Mouse (Mus musculus): ENCODE results near the gene Syngr4.

- TF ChIP-seq TCF12 (IDR thresholded peaks at IDR 0.05; ENCODE audit: insufficient read depth, poor library complexity, severe bottlenecking) (no peak), POLR2A (IDR thresholded peaks at IDR 0.05; ENCODE audit: insufficient read length, low read depth) (no peak), POLR2AphosphoS2 (IDR thresholded peaks at IDR 0.05; ENCODE audit: insufficient read length, low read depth) (no peak), TCF3 (IDR thresholded peaks at IDR 0.05; ENCODE audit: insufficient read length, low read depth) (no peak), MYOG (IDR thresholded peaks at IDR 0.05; ENCODE audit: control insufficient read depth in 1 of 3, insufficient read depth in 1 of 3, insufficient read length in 2 of 3, low read depth in 2 of 3) (no peak), MAX (IDR thresholded peaks at IDR 0.05; ENCODE audit: low read depth) (no peak)
These were observed 3.9 kb downstream of the Syngr4 start for GRCm38 (mm10) chr7:45892651-45893050.
